Mouse (Mus musculus) spleen, adult 2 months (tissue): ENCODE results near the gene Mcoln2. TPM values are rescaled to one million over a fixed set of nuclear protein-coding genes. Genes with fewer than 3 reads are reported as not detected.

ENCODE experiments used
- DNase-seq, 2 experiments: peaks; one replicate each; pipeline versions ENCODE4 v3.0.0 to v3.0.0-alpha.2; 2012 to 2021; ENCODE audit warnings: low spot score in 2 of 2, low read depth in 1 of 2
- H3K27ac ChIP-seq: fragments of 200-500 bp; 2 replicates; pipeline ENCODE4 v1.5.1; 2012; ENCODE audit warnings: low read length, inconsistent platforms; ENCODE audit not compliant: insufficient read depth
- H3K27me3 ChIP-seq: fragments of 200-500 bp; 2 replicates; pipeline ENCODE4 v1.6.1; 2012; ENCODE audit warnings: mild to moderate bottlenecking, moderate library complexity, low read length, inconsistent platforms; ENCODE audit not compliant: control insufficient read depth, insufficient read depth
- H3K36me3 ChIP-seq: fragments of 200-500 bp; 2 replicates; pipeline ENCODE4 v1.6.1; 2012; ENCODE audit warnings: mild to moderate bottlenecking, low read length, inconsistent platforms; ENCODE audit not compliant: control insufficient read depth, insufficient read depth
- H3K4me1 ChIP-seq: fragments of 200-500 bp; 2 replicates; pipeline ENCODE4 v1.6.1; 2011; ENCODE audit warnings: inconsistent platforms; ENCODE audit not compliant: control insufficient read depth, insufficient read depth, insufficient read length
- H3K4me3 ChIP-seq: fragments of 200-500 bp; 2 replicates; pipeline ENCODE4 v1.5.1; 2011; ENCODE audit warnings: mild to moderate bottlenecking, inconsistent platforms; ENCODE audit not compliant: insufficient read depth, insufficient read length; ENCODE audit errors: extremely low read depth
- CTCF ChIP-seq: fragments of 200-500 bp; IDR thresholded peaks from 2 replicates; pipeline ENCODE4 v1.5.1; 2011; ENCODE audit warnings: mild to moderate bottlenecking, inconsistent platforms; ENCODE audit not compliant: insufficient read depth, insufficient read length, insufficient replicate concordance; ENCODE audit errors: extremely low read depth
- POLR2A ChIP-seq: fragments of 200-500 bp; IDR thresholded peaks from 2 replicates; pipeline ENCODE4 v1.6.1; 2011; ENCODE audit warnings: low read depth, low read length, inconsistent platforms
- WGBS: fragments of 180-500 bp; shearing (Covaris S2); methylation state at CpG from one replicate; pipeline ENCODE4 v1.1.7; 2018; 5-methylcytosine and 5-hydroxymethylcytosine counted together
- polyA plus RNA-seq: library from polyadenylated mRNA; depleted of rRNA; stranded (reverse); fragments of >200 nt; gene quantifications from 2 replicates; pipeline ENCODE4 v1.2.3, GENCODE M21; 2012

Gene Mcoln2
- polyA plus RNA-seq, 1 experiment: 8.2 TPM

DNA sequence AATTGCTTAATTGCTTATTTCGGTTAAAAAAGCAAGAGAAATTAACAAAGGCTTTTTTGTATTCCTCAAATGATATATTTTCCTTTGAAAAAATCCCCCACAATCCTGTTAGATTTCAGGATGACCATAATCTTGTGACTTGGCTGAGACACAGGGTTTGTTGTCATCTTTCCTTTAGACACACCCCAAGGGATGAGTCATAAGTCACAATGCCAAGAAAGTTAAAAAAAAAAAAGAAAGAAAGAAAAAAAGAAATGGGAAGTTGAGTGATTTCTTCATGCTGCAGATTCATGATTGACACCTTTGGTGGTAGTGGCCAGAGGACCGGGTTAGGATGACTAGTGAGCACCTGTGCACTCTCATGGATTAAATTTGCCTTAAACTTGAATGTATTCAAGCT, 39.3 kb upstream of the Mcoln2 start:
- H3K27ac ChIP-seq: no peak overlapping the region
- WGBS: 48% methylated on average over 2 of the region's 2 CpGs
- DNase-seq: no peak
- H3K4me3 ChIP-seq: no peak overlapping the region
- H3K27me3 ChIP-seq: no peaks in the 10 kb centered on the region; the same call in 1 of the 2 replicates
- no peak for TF ChIP-seq POLR2A
- no peak for TF ChIP-seq CTCF
- H3K4me1 ChIP-seq: no peaks in the 10 kb centered on the region; the same call in 1 of the 2 replicates
- H3K36me3 ChIP-seq: no peaks in the 10 kb centered on the region

DNA sequence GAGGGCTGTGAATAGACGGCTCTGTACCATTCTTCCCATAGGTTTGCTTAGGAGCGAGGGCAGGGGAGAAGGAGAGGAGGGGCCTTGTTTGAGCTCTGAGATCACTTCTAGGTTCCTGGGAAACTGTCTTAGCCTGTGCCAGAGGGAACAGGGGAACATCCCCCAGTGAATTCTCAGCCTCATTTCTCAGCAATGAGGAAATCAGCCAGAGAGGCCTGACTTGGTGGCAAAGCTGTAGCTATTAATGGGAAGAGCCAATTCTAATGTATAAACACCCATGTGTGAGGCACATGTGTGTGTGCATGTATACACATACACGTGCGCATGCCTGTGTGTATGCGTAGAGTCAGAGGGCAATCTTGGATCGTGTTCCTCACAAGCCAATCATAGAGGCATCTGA, 38.7 kb upstream of the Mcoln2 start:
- WGBS: 81% methylated on average over 6 of the region's 6 CpGs
- H3K27ac ChIP-seq: no peak overlapping the region

DNA sequence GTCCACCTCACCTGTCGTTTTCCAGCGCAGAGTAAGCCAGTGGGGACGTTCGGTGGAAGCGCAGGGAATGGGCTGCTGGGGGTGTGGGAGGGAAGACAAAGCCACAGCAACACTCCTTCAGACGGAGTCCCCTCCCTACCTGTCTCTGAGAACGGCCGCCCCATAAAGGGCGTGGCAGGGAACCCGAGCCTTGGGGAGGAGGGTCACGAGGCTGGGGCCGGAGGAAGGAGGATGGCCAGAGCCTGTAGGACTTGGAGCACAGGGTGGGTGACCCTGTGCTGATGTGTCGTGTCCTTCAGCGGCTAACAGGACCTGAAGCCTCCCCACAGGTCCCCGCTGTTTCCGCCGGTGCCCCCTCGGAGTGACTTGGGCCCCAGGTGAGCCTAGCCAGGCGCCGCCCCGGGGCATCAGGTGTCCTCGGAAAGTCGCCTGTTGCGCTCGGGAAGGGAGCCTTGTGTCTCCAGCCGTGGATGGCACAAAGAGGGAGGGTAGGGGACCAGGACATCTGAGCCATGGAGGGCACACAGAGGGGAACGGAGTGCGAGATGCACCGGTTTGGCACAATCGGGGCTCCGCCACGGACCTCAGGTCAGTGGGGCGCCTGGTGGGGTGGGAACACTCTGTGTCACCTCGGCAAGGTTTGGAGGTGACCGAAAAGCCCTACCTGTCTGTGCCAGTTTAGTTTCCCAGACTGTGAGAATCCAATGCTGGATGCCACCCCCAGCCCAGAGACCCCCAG, 32.2 kb upstream of the Mcoln2 start, which contains the start of gene Mcoln3:
TSS of gene Mcoln3 (plus strand) at position 193 of the 739 bp plus-strand sequence.
- H3K4me1 ChIP-seq: peaks cover 3% of the 10 kb centered on the region; the same call in 1 of the 2 replicates
- no peak within 1 kb of the TSS for H3K4me3 ChIP-seq
- no peak for DNase-seq
- H3K27ac ChIP-seq: no peak within 1 kb of the TSS
- WGBS: 40% methylated on average over 35 of the region's 35 CpGs
- no peak for TF ChIP-seq POLR2A
- TF ChIP-seq CTCF: no peak
- H3K27me3 ChIP-seq: no peaks in the 10 kb centered on the region
- H3K36me3 ChIP-seq: no peaks in the 10 kb centered on the region

More for the DNA sequence above, 38.7 kb upstream of the Mcoln2 start:
- Histone ChIP-seq H3K27me3 (no peaks in the 10 kb centered on the region; the same call in 1 of the 2 replicates), H3K36me3 (no peaks in the 10 kb centered on the region), H3K4me3 (no peak overlapping the region), H3K4me1 (no peaks in the 10 kb centered on the region; the same call in 1 of the 2 replicates)
- TF ChIP-seq CTCF (no peak), POLR2A (no peak)
- no peak for DNase-seq

- WGBS: 65% methylated on average over 9 of the region's 9 CpGs
- Histone ChIP-seq H3K27ac (no peak overlapping the region), H3K27me3 (no peaks in the 10 kb centered on the region), H3K4me1 (peaks cover 6% of the 10 kb centered on the region; the same call in 1 of the 2 replicates), H3K36me3 (no peaks in the 10 kb centered on the region), H3K4me3 (no peak overlapping the region)
- DNase-seq: no peak
- no peak for TF ChIP-seq CTCF
- no peak for TF ChIP-seq POLR2A
Measured at GRCm38 (mm10) chr3:146117997-146118457, 31.6 kb upstream of the Mcoln2 start.

- peak overlapping the region; percentile 91 for H3K27ac ChIP-seq
- H3K27me3 ChIP-seq: no peaks in the 10 kb centered on the region
- H3K4me3 ChIP-seq: peak overlapping the region; percentile 65
- no peak for TF ChIP-seq POLR2A
- no peak for TF ChIP-seq CTCF
- peak in 1 of 2 experiments; percentile 22 for DNase-seq
- WGBS: 11% methylated on average over 25 of the region's 25 CpGs
- H3K36me3 ChIP-seq: no peaks in the 10 kb centered on the region
- H3K4me1 ChIP-seq: peaks cover 11% of the 10 kb centered on the region
Measured at GRCm38 (mm10) chr3:146121310-146122124, 28.1 kb upstream of the Mcoln2 start.

GRCm38 (mm10) chr3:146122125-146122420, 27.6 kb upstream of the Mcoln2 start:
- TF ChIP-seq POLR2A (no peak), CTCF (no peak)
- Histone ChIP-seq H3K4me1 (peaks cover 11% of the 10 kb centered on the region), H3K27me3 (no peaks in the 10 kb centered on the region), H3K27ac (peak overlapping the region; percentile 91; the same call in 1 of the 2 replicates), H3K4me3 (no peak overlapping the region), H3K36me3 (no peaks in the 10 kb centered on the region)
- no peak for DNase-seq
- 64% methylated on average over 3 of the region's 3 CpGs for WGBS
